Mouse (Mus musculus) heart, adult 2 months (tissue): ENCODE data around the gene Gng8.

Experiments used
- EP300 ChIP-seq: fragments of 200-500 bp; IDR thresholded peaks from 2 replicates; pipeline ENCODE4 v1.6.1; 2011; ENCODE audit warnings: low read depth, low read length, control low read depth; ENCODE audit not compliant: insufficient read depth
- POLR2A ChIP-seq: fragments of 200-500 bp; IDR thresholded peaks from 2 replicates; pipeline ENCODE4 v1.6.1; 2011; ENCODE audit warnings: mild to moderate bottlenecking, low read depth, low read length, control low read depth; ENCODE audit not compliant: insufficient read depth

DNA sequence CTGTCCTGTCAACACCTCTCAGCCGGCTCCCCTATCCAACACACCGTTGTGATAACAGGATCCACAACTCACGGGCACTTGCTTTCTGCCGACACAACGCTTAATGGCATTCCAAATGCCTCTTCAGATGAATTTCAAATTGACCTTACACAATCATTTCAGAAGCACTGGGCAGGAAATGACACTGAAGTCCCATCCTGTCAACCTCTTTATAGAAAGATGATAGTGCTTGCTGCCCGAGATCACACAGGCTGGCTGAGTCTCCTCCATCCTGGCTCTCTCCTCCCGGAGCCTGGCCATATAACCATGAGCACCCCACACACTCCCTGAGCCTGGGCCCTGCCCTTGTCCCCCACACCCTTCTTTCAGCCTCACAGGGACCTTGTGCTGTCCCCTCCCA is 16.3 kb downstream of the Gng8 start:
- TF ChIP-seq EP300 (no peak), POLR2A (no peak)
